Mouse (Mus musculus) heart, postnatal 0 days (tissue): ENCODE data around the gene Upf3b.

Source experiments
- CTCF ChIP-seq: IDR thresholded peaks from 2 replicates; pipeline ENCODE4 v1.5.1; 2016; ENCODE audit warnings: antibody characterized with exemption, control low read depth, low read depth
- EP300 ChIP-seq: IDR thresholded peaks from 2 replicates; pipeline ENCODE4 v1.6.1; 2016; ENCODE audit warnings: antibody characterized with exemption, low read depth

GRCm38 (mm10) chrX:37042726-37043125 is 67.4 kb downstream of the Upf3b start:
- TF ChIP-seq CTCF: peak; percentile 52
- TF ChIP-seq EP300: no peak
